Mouse (Mus musculus) cerebellum, adult 18-20 months (tissue): ENCODE results near the gene Adrb1.

ENCODE experiments used
- DNase-seq, 2 experiments: peaks; one replicate each; pipeline ENCODE4 v3.0.0; 2021

The Adrb1 gene

DNA sequence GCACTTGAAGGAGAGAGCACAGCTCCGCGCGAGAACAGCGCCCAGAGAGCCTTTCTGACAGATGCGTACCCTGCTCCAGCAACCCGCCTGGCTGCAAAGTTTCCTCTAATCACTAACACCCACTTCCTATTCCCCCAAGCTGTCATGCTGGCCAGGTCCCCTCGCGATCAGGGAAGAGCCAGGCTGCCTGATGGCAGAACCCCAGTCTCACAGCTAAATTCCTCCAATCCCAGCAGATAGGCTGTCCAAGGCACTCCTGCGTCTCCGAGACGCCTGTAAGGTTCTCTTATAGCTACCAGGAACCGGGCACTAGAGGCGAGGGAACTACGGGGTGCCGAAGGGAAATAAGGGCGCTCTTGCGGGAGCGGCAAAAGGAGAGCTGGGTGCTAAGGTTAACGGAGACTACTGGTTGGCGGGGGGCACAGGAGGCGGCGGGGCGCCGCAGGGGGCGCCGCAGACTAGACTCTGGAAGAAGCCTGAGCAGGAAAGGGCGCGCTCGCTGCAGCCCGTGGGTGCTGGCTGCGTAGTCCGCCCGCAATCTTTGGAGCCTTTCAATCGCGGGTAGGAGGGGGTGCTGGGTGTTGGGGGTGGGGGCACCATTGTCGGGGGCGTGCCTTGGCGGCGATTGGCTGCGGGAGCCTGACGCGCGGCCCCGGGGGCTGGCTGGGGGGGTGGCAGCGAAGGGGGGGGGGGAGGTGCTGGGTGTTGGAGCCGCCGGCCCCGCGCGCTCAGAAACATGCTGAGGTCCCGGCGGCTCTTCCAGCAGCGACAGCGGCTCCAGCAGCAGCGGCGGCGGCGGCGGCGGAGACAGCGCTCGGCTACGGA, at the start of gene Adrb1:
Gene Adrb1 (plus strand): TSS at position 813 of the 825 bp plus-strand sequence.
- peak in 1 of 2 experiments; percentile 7 for DNase-seq

DNA sequence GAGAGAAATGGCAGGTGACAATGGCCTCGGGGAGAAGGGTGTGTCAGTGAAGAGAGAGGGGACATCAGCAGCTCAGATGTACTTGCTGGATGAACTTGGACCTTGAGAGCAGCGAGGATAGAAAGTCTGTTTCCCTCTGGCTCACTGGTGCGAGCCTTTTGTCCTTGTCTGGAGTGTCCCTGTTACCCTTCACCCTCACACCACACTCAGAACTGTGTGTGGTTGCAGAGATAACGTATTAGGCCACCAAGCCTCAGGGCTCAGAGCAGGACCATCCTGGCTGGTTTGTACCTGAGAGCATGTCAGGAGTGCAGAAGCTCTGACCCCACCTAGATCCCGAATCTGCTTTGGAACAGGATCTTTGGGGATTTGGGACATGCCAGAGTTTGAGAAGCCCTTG, 46.3 kb upstream of the Adrb1 start:
- no peak for DNase-seq

DNA sequence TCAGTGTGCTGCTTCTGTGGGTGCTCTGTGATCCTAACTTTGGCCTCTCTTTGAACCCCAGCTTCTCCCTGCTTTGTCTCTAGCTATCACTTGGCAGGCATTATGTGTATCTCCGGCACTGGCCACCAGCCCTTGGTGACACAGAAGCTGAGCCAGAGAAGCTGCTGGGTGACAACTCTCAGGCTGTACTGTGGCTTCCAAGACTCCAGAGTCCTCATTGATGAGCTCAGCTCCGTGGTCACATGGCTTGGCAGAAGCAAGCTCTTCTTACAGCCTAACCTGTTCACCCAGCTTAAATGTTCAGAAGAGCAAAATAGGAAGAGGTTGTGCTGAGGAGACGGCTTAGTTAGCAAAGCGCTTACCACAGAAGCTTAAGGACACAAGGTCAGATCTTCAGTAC, 45.5 kb upstream of the Adrb1 start:
- no peak for DNase-seq

DNA sequence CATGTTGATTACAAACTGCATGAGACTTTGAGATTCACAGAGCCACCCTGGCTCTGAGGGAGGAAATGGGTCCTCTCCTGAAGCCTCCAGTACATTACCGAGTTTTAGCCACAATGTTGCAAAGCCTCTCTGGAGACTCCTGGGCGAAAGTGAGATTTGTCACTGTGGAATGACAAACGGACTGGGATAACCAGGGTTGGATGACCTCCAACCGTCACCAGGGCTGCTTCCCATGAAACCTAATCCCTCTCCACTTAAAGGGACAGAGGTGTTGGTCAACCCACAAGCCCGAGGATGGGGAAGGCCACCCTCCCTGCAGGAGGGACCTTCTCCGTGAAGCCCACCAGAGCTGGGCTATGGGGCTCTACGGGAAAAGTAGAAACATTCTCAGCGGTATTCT, 44.4 kb upstream of the Adrb1 start:
- no peak for DNase-seq

DNA sequence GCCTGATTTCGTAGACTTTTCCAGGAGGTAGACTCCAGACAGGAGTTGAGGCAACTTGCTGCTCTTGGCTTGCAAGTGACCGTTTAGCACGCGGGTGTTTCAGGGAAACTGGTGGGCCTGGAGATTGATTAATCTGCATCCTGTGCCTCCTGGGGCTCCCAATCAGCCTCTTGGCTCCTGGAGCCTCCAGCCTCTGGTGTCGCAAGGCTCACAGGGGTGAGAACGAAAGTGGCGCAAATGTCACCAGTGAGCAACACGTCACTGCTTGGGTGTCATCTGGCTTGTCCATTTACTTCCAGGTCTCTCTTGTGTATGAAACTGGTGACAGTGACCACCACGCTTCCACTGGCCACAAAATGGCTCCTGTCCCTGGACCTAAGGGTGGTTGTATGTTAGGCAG, 43.5 kb upstream of the Adrb1 start:
- DNase-seq = no peak

DNA sequence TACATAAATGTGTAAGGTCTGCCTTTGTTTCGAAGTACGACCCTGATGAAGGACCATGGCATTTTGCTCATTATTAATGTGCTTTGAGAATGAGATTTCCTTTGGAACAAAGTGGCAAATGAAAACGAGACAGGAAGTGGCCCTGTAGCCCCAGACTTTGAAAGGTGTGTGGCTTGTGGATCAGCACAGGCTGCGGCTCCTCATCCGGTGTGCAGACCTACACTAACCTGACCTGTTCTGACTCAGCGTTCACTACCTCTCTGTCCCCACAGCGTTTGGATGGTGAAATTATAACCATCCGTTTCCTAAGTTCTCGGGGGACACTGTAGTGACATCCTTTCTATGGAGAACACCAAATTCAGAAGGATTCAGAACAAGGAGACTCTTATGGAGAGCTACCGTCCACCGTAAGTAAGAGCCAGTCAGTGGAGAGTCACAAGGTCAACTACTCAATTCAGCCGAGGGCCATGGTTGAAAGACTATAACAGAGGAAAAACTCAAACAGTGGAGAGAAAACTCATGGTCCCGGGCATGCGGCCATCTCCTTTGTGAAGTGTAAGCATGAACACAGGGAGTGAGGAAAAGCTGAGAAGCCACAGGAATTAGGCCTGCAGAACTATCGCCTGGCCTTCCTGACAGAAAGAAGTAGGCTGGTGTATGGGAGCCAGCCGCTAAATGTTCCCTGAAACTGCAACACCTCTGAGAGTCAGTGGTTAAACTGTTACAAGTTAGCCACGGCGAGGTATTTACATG, 42.6 kb upstream of the Adrb1 start:
- DNase-seq = no peak

DNA sequence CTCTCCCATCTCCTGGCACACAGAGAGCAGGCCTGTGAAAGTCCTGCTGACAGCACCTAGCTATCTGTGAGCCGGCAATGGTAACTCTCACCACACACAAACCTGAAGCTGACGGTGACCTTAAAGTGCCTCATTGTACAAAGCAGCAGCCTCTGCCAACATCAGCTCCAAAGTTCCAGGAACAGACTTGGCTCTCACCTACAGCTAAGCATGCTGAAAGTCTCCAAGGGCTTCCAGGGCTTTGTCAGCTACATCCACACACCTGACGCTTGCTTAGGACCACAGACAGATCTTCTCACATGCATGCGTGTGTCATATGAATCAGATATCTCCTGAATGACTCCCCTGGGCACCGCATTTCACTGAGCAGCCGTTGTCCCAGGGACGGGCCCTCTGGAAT, 42.0 kb upstream of the Adrb1 start:
- DNase-seq = no peak

DNA sequence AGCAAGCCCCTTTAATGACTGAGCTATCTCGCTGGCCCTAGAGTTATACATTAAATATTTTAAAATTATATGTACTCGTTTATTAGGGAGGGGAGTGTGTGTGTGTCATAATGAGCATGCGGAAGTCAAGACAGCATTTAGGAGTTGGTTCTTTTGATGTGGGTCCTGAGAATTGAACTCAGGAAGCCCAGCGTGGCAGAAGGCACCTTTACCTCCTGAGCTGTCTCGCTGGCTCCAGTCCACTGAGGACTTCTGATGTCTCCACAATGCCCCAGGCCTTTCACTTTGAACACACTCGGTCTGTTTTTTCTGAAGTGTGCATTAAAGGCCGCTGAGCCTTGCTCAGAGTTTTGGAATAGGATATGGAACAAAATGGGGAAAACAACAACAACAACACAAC, 39.7 kb upstream of the Adrb1 start:
- no peak for DNase-seq

DNA sequence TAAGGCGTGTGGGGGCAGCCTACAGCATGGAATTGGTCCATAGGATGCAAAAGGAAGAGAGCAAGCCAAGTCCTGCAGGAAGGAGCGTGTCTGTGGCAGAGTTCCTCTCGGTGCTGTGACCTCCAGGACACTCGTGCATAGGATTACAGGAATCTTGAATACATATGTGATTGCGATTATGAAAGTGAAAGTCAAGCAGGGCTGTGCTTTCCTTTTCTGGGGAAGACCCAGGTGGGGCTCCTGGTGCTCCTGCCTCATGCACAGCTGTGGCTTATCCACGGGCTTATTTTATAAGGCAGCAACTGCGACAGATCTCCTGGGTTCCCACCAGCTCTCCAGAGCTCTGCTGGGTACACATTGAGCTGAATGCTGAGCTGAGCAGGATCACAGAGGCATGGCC, 39.2 kb upstream of the Adrb1 start:
- no peak for DNase-seq

DNA sequence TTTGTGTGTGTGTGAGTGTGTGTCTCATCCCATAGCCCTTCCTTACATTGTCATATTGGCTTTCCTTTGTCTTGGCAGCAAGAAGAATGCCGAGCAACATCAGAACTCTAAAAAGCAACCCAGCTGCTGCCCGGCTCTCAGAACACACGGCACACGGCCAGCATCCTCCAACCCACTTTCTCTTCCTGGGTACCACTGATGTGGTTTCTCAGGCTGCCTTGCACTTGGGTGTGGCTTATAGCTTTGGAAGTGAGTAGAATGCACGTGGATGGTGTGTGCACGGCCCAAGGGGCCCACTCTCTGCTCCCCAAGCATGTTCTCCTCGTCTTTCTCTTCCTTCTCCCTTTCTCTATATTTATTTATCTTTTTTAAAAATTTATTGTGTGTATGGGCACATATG, 36.5 kb upstream of the Adrb1 start:
- no peak for DNase-seq

DNA sequence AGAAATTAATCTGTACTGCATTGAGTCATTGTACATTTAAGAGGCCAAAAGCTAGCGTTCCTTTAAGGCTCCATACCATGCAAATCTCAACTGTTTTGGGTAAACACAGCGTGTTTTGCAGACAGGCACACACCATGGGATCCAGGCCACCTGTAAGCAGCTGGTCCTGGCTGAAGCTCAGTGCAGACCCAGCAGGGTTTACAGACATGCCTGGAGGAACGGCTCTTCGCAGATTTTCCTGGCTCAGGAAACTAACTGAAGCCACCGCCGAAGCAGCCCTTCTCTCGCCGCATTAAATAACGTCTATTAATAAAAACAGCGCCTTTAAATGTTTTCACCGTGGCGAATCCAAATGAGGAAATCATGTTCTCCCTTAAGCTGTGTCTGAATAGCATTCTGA, 35.8 kb upstream of the Adrb1 start:
- DNase-seq = no peak

DNA sequence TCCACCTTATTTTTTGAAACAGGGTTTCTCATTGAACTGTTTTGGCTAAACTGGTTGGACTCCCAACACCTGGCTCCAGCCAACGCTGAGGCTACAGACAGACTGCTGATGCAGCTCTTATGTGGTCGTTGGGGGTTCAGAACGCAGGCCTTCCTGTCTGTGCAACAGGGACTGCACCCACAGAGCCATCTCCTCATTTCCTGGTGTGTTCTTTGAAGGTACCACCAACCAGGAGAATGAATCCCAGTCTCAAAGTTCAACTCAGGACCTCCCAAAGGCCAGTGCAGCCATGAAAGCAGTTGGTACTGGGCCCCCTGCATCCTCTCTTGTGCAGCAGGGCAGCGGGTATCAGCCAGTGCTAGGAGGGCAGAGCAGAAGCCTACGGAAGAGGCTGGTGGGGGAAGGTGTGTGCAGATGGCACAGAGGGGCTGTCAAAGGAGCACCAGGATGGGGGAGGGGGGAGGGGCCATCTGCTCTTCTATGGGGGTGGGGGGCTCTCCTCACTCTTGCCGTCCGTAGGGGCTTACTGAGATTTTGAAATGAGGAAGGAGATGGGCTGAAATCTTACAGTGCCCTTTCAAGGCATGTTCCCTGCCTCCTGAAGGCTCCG, 34.9 kb upstream of the Adrb1 start:
- DNase-seq = no peak

DNA sequence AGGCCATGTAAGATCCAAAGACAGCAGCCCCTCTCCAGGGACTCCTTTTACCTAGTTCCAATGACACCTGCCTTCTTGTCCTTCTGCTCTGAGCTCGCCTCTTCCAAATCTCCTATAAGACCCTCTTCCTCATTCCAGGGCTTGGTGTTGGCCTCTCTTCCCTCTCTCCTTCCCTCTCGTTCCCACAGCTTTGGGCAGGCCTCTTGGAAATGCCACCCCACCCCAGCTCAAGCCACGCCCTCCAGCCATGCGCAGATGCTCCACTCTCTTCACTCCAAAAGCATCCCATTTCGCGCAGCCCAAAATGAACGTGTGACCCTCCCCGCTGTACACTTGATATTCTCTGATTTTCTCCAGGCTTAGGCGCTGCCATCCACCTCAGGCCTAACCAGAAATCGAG, 34.3 kb upstream of the Adrb1 start:
- DNase-seq = no peak

DNA sequence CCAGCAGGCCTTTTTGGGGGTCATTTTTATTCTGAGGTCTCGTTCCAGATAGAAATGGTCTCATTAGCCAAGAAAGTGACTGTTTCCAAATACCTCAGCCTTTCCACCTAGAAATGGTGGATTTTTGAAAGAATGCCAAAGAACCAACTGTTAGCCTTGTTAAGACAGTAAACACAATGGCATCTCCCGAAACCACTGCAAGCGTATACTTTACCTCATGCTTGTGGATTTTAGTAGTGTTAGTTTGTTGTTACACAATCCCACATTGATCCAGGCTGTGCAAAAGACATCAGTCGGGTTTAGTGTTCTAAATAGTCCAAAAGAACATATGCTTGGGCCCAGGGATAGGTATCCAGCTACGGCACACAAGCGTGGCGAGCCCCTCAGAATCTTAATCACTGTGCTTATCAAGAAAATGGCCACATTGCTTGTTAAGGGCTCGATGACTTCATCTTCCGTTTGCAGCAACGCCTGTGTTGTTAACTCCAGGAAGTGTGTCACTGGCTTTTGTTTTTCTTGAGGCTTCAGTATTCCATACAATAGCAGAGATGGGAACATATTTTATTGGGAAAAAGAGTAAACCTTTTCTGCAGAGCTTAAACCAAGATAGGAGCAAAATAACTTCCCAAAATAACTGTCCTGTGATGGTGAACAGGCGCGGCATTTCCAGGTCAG, 33.2 kb upstream of the Adrb1 start:
- no peak for DNase-seq

DNA sequence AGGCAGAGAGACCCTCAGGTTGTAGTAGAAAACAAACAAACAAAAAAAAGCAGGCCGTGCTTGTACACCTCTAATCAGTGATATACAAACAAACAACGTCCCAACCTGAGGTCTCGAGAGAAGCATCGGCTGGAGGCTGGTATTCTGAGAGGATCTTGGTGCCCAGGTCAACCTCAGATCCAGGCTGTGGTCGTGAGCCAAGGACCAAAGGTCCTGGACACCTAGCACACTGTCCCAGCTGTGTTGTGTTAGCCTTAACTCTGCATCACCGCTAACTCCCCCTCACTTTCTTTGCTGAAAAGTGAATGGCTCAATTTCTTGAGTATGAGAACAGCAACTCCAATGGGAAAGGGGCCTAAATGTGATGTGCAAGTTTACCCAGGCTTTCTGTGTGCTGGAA, 32.5 kb upstream of the Adrb1 start:
- DNase-seq = no peak

DNA sequence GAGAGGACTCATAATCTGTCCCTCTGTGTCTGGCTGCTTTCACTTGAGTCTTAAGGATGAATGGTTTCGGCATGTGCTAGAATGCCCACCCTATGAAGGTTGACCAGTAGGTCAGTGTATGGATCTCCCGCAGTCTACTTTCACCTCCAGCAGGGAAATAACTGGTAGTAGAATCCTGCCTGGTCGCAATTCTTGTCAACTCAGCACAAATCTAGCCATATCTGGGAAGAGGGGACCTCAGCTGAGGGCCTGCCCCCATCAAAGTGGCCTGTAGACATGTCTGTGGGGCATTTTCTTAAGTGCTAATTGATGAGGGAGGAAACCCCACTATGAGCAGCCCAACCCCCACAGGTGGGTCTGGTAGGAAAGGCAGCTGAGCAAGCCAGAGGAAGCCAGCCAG, 30.9 kb upstream of the Adrb1 start:
- no peak for DNase-seq

DNA sequence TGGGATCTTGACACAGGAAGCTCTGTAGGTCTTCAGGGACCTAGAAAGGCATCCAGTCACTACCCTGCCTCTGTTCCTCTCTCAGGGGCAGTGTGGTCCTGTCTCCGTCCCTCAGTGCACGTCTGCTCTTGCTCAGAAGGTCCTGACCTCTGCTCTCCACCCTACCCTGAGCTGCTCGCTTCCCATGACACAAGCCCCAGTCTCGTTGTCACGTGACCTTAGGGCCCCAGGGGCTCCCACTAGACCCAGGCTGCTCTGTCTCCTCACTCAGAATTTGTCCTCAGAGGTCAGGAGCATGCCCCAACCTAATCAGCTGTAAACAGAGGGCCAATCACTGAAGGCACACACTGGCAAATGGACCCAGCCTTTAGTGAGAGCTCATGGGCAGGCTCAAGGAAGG, 29.5 kb upstream of the Adrb1 start:
- no peak for DNase-seq

DNA sequence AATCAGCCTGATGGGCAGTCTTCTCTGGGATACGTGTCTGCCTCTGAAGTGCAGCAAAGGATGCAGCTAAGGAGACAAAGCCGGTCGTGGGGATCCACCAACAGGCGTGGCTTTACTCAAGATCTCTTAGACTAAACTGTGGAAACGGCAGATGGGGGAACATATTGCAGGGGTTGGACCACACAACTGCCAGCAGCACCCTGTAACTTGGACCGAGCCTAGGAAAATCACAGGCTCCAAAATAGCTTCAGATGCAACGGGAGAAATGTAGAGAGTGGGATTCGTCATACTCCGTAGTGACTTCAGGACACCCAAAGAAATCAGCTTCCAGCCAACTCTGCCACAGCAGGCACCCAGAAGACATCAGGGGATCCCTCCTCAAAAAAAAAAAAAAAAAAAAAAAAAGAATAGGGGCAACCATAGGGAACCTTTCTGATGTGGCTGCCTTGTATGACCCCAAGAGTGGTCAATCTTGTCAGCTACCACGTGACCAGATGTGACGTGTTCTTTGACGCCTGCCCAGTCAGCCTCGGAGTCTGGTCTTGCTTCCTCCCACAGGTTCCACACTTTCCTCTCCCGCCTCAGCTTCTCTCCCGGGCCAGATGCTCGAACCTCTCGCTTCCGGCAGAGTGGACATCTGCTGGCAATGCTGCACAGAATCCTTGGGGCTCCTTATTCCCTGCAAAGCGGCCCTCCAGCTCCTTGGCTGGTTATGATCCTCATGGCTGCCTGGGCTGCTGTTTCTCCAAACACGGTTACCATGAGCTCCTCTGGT, 24.4 kb upstream of the Adrb1 start:
- DNase-seq = no peak

DNA sequence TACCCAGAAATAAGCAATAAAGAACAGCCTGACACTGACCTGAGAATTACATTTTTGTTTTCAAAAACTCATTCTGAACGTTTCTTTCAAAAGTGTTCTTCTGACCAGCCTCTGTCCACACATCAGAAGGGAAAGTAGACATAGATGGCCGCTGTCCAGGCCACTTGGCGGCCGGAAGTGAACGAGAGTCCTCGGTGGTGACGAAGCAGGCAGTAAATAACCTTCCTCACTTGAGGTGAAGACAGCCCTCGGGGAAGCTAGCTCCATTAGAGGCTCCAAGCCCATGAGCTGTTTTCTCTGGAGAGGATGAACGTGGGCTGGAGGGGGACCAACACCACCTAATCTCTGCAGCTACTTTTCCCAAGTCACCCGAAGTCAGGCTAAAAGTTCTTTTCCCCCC, 21.2 kb upstream of the Adrb1 start:
- no peak for DNase-seq

DNA sequence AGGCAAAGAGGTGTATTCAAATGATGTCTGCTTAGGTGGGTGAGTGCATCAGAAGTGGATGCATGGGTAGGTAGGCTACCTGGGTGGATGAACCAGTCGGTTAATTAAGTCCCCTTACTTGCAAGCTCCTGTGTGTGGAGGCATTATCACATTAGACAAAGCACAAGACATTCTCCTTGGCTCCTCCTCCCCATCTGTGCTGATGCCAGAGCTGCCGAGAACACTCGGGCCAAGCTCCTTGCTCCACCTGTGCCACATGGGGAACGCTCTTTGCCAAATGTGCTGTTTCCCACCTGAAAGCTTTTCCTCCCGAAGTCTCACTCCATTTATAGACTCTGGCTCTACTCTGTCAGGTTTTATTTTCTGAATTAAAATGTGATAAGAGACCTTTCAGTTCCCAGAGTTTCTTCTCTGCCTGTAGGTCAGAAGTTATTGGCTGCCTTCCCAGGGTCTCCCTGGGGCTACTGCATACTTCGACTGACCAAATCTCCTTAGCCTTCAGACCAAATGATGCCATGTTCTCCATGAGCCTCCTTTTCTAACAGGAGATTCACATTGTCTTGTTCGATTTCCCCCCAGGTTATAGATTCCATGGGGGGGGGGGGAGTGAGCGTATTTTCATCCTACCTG, 20.5 kb upstream of the Adrb1 start:
- DNase-seq = peak in 1 of 2 experiments; percentile 20

DNA sequence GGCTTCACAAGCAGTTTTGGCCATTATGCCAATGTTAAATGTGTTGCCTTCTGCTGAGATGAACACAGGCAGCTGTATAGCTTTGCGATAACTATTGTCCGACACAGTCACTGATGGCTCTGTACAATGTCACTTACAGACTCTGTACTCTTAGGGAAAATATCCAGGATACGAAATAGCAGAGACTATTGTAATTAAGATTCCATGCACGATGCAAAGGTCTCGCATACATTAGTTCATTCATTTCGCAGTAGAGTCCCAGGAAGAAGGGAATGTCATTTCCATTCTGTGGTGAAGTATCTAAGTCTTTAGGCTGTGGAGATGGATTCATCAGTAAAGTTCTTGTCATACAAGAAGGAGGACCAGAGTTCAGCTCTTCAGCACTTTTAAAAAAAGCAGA, 20.0 kb upstream of the Adrb1 start:
- no peak for DNase-seq
